Mouse (Mus musculus) kidney, postnatal 0 days (tissue): ENCODE measurements around the gene Ints1. TPM values are rescaled to one million over a fixed set of nuclear protein-coding genes. Genes with fewer than 3 reads are reported as not detected.
A peak's percentile ranks its signal among the peaks of the same experiment; 100 is the strongest.

Source experiments
- ATAC-seq: fragments of 200-750 bp; cut with Nextera tagmentation; replicated peaks from 2 replicates; pipeline ENCODE4 v1.8.0; 2017; ENCODE audit warnings: low read depth, moderate number of reproducible peaks, moderate TSS enrichment, moderate library complexity; ENCODE audit not compliant: low FRiP score
- DNase-seq: peaks from one replicate; pipeline ENCODE4 v3.0.0-alpha.2; 2016; ENCODE audit warnings: low spot score
- H3K27ac ChIP-seq: fragments of 300-500 bp; sonication (generic); 2 replicates; pipeline ENCODE4 v1.5.1; 2014; ENCODE audit warnings: mild to moderate bottlenecking
- H3K27me3 ChIP-seq: fragments of 300-500 bp; sonication (generic); 2 replicates; pipeline ENCODE4 v1.6.1; 2014; ENCODE audit warnings: low read length, mixed read lengths; ENCODE audit not compliant: insufficient read depth
- H3K36me3 ChIP-seq: fragments of 300-500 bp; sonication (generic); 2 replicates; pipeline ENCODE4 v1.6.1; 2014; ENCODE audit warnings: low read length, mixed read lengths; ENCODE audit not compliant: insufficient read depth
- H3K4me1 ChIP-seq: fragments of 300-500 bp; sonication (generic); replicated peaks from 2 replicates; pipeline ENCODE4 v1.6.1; 2014; ENCODE audit warnings: antibody characterized with exemption, low read length, mixed read lengths; ENCODE audit not compliant: insufficient read depth
- H3K4me2 ChIP-seq: fragments of 300-500 bp; sonication (generic); 2 replicates; pipeline ENCODE4 v1.6.1; 2014; ENCODE audit warnings: mild to moderate bottlenecking, low read length, moderate library complexity, mixed read lengths
- H3K4me3 ChIP-seq: fragments of 300-500 bp; sonication (generic); replicated peaks from 2 replicates; pipeline ENCODE4 v1.5.1; 2014; ENCODE audit warnings: low read depth, low read length
- H3K9ac ChIP-seq: fragments of 300-500 bp; sonication (generic); 2 replicates; pipeline ENCODE4 v1.6.1; 2014; ENCODE audit warnings: low read depth, low read length
- H3K9me3 ChIP-seq: fragments of 300-500 bp; sonication (generic); replicated peaks from 2 replicates; pipeline ENCODE4 v1.6.1; 2016; ENCODE audit warnings: low read length, inconsistent platforms, mixed read lengths
- CTCF ChIP-seq: IDR thresholded peaks from 2 replicates; pipeline ENCODE4 v1.5.1; 2016; ENCODE audit warnings: antibody characterized with exemption, low read depth, mild to moderate bottlenecking, moderate library complexity
- WGBS: fragments of 180-500 bp; shearing (Covaris S2); extraction: QIAGEN DNeasy Blood & Tissue Kit; methylation state at CpG from one replicate; pipeline ENCODE4 v1.1.7; 2014; 5-methylcytosine and 5-hydroxymethylcytosine counted together
- polyA plus RNA-seq: library from polyadenylated mRNA; unstranded; fragments of >200 nt; fragmentation: Nextera tagmentation; extraction: Ambion mirVana; gene quantifications from 2 replicates; pipeline ENCODE4 v1.2.1, GENCODE M21; 2015

Gene Ints1
- polyA plus RNA-seq, 1 experiment from 2014 or later, result 17.9 TPM

DNA sequence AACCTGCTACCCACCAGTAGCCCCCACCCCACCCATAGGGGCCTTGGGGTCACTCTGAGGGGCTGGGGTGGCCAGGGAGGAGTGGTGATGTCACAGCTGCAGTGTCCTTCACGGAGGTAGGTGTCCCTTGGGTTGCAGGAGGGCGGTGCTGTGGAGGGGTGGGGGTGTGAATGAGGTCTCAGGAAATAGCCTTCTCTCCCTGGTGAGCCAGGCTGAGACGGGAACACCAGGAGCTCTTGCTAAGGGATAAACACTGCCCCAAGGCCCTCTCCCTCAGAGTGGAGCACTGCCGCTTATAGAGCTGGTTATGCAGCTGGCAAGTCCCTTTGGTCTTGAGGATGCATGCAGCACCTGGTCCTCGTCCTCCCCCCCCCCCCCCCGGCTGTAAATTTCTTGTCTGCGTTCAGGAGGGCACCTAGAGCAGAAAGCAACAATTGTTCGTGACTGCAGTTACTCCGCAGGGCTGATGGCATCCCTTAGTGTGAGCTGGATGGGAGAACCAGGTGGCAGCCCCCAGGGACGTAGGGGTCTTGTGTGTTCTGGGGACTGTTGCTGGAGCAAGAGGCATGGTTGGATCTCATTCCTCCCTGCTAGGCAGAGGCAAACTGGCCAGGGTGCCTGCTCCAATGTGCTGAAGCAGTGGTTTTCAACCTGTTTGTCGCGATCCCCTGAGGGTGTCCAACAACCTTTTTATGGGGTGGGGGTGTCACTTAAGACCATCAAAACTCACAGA is 22.9 kb upstream of the Ints1 start:
- TF ChIP-seq CTCF, result no peak
- peaks cover 41% of the 10 kb centered on the region for H3K4me1 ChIP-seq
- peak; percentile 11 for DNase-seq
- WGBS, result 45% methylated on average over 11 of the region's 12 CpGs
- ATAC-seq, result no peak
- H3K9ac ChIP-seq, result no peak overlapping the region
- peak overlapping the region; percentile 51 for H3K4me2 ChIP-seq
- H3K36me3 ChIP-seq, result peaks cover 19% of the 10 kb centered on the region
- no peaks in the 10 kb centered on the region for H3K9me3 ChIP-seq
- H3K4me3 ChIP-seq, result no peak overlapping the region
- H3K27me3 ChIP-seq, result no peaks in the 10 kb centered on the region
- no peak overlapping the region for H3K27ac ChIP-seq

DNA sequence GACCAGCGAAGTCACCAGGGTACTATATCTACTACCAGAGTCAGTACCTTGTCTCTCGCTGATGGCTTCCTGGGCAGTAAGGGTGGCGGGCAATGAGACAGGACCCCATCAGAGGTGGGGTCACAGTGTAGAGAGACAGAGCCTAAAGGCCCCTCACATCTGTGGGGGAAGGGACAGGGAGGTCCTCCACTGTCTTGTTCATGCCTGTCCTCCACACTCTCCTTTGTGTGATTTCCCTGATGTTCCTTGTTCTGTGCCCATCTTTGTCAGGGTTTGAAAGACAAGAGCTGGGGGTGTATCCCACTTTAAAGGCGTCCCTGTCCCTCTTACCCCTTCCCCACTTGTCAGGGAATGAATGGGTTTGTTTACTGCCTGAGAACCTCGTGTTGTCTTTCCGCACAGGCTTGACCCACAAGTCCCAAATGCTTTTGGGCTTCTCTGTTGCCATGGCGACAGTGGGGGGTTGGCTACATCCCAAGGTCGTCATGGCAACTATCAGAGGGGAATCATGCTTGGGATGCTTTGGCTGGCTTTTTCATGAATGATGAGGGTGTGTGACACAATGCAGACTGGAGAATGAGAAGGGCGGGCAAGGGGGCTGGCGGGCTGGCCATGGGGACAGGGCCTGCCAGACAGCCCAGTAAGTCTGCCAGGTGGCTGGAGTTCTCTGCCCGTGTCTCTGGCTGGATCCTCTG is 22.1 kb upstream of the Ints1 start:
- Histone ChIP-seq H3K27ac (peak overlapping the region; percentile 75), H3K36me3 (peaks cover 19% of the 10 kb centered on the region), H3K4me1 (peaks cover 47% of the 10 kb centered on the region), H3K9ac (peak overlapping the region; percentile 45; the same call in 1 of the 2 replicates), H3K27me3 (no peaks in the 10 kb centered on the region), H3K9me3 (no peaks in the 10 kb centered on the region), H3K4me2 (peak overlapping the region; percentile 51), H3K4me3 (no peak overlapping the region)
- peak; percentile 6; the same call in 1 of the 2 replicates for ATAC-seq
- peak; percentile 83 for DNase-seq
- TF ChIP-seq CTCF, result no peak
- WGBS, result 35% methylated on average over 11 of the region's 11 CpGs

DNA sequence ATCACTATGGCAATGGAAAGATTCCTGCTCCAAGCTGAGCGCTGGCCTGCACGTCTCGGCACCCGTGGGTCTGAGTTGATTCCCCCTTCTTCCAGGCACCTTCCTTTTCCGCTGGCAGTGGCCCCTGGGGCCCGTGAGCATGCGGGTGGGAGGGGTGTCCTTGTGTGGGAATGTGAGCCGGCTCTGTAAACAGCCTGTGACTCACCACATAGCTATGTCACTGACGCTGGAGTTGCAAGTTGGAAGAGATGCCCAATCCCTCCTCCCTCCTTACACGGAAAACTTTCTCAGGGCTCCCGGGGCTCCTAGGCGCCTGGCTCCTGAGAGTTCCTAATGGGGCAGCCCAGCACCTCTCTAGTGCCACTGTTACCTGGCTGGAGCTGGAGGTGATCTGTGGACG is 21.4 kb upstream of the Ints1 start:
- peak overlapping the region; percentile 45; the same call in 1 of the 2 replicates for H3K9ac ChIP-seq

DNA sequence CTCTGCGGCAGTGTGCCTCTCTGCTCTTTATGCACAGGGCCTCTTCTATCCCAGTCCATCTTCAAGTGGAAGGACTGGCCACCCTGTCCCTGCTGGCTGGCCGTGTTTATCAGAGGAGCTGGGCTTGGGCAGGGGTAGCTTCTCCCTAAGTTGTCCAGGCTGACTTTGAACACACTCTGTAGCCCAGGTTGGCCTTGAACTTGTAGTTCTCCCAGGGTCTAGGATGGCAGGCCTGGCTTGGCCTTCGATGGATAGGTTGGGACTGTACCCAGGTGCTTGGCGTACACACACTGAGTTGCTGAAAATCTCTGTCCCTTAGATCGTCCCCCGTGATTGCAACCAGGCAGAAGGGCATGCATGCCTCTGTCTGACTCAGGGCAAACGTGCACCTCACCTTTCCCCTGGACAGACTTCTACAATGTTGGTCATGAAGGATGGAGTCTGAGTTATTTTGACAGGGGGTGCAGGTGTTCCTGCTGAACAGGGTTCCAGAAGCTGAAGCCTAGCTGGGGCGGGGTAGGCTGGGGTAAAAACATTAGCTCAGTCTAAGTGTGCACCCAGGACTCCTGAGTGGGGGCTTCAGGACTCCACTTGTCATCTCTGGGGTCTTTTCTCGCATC is 20.6 kb upstream of the Ints1 start:
- peak overlapping the region; percentile 75; the same call in 1 of the 2 replicates for H3K27ac ChIP-seq
- H3K36me3 ChIP-seq, result peaks cover 14% of the 10 kb centered on the region
- no peak for TF ChIP-seq CTCF
- H3K4me1 ChIP-seq, result peaks cover 57% of the 10 kb centered on the region
- H3K4me2 ChIP-seq, result peak overlapping the region; percentile 51; the same call in 1 of the 2 replicates
- no peaks in the 10 kb centered on the region for H3K27me3 ChIP-seq
- no peak overlapping the region for H3K4me3 ChIP-seq
- 76% methylated on average over 9 of the region's 9 CpGs for WGBS
- no peak for DNase-seq
- H3K9ac ChIP-seq, result 0 out of 2 replicates have a peak overlapping the region, but pooled peaks have one; percentile 45
- no peaks in the 10 kb centered on the region for H3K9me3 ChIP-seq
- no peak for ATAC-seq

More for the DNA sequence above, 21.4 kb upstream of the Ints1 start:
- Histone ChIP-seq H3K27me3 (no peaks in the 10 kb centered on the region), H3K27ac (peak overlapping the region; percentile 75), H3K4me2 (peak overlapping the region; percentile 51), H3K4me1 (peaks cover 54% of the 10 kb centered on the region), H3K4me3 (peak overlapping the region; percentile 11; the same call in 1 of the 2 replicates), H3K9me3 (no peaks in the 10 kb centered on the region), H3K36me3 (peaks cover 17% of the 10 kb centered on the region)
- ATAC-seq (peak; percentile 71), DNase-seq (peak; percentile 95)
- WGBS, result 5% methylated on average over 13 of the region's 13 CpGs
- no peak for TF ChIP-seq CTCF

DNA sequence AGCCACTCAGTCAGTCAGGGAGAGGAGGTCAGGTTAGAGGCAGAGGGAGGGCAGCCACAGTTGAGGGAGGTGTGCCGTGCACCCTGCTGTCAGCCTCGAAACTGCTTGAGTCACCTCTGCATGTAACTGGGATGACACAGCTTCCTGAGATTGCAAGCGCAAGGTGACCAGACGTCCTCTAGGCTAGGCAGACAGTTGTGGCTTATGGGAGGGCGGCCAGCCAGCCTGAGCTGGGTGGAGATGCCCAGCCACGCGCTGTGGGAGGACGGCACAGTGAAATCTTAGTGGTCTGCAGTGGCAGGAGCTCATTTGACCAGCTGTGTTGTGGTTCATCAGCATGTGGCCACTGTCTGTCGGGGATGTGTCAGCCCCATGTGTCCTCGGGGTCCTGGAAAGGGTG is 19.5 kb upstream of the Ints1 start:
- ATAC-seq (no peak), DNase-seq (peak; percentile 4)
- no peaks in the 10 kb centered on the region for H3K27me3 ChIP-seq
- H3K4me3 ChIP-seq, result no peak overlapping the region
- peaks cover 4% of the 10 kb centered on the region; the same call in 1 of the 2 replicates for H3K36me3 ChIP-seq
- H3K9ac ChIP-seq, result no peak overlapping the region
- no peak for TF ChIP-seq CTCF
- peaks cover 60% of the 10 kb centered on the region for H3K4me1 ChIP-seq
- no peaks in the 10 kb centered on the region for H3K9me3 ChIP-seq
- 41% methylated on average over 10 of the region's 10 CpGs for WGBS
- H3K27ac ChIP-seq, result 0 out of 2 replicates have a peak overlapping the region, but pooled peaks have one; percentile 8
- H3K4me2 ChIP-seq, result no peak overlapping the region

DNA sequence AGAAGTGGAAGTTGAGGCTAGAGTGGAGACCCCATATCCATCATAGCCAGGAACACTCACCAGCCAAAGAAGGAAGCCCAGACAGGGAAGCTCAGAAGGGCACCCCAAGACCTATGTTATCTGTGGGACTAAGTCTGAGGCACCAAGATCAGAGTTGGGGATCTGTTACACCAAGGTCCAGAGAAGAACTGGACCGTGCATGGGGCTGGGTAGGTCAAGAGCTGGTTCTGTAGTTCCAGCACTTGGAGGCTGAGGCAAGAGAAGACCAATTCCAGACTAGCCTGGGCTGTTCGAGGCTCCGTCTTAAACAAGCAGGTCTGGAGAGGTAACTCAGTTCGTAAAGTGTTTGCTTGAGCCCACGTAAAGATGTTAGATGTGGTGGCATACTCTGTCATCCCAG is 18.7 kb upstream of the Ints1 start:
- no peaks in the 10 kb centered on the region for H3K36me3 ChIP-seq
- H3K9ac ChIP-seq, result no peak overlapping the region
- H3K4me3 ChIP-seq, result no peak overlapping the region
- H3K4me2 ChIP-seq, result peak overlapping the region; percentile 99; the same call in 1 of the 2 replicates
- no peaks in the 10 kb centered on the region for H3K27me3 ChIP-seq
- no peak for DNase-seq
- no peak overlapping the region for H3K27ac ChIP-seq
- ATAC-seq, result no peak
- H3K9me3 ChIP-seq, result no peaks in the 10 kb centered on the region
- WGBS, result 86% methylated on average over 5 of the region's 5 CpGs
- peaks cover 60% of the 10 kb centered on the region for H3K4me1 ChIP-seq
- TF ChIP-seq CTCF, result no peak
